Mouse (Mus musculus): ENCODE measurements around the gene Olfr1302.

Olfr1302 gene

GRCm38 (mm10) chr2:111777129-111777528, at the start of gene Olfr1302:
Olfr1302 (plus strand) TSS chr2:111777429.
- in situ Hi-C loops (cut with MboI, MseI) = no loop called here

GRCm38 (mm10) chr2:111750706-111751105, 26.5 kb upstream of the Olfr1302 start, which contains the start of gene Olfr1301:
Olfr1301 (plus strand) TSS chr2:111751006.
- in situ Hi-C loops (cut with MboI, MseI) = no loop called here

- in situ Hi-C loops (cut with MboI, MseI) = no loop called here
Observed at GRCm38 (mm10) chr2:111812936-111813335, 35.7 kb downstream of the Olfr1302 start.

GRCm38 (mm10) chr2:111820240-111820639, 43.0 kb downstream of the Olfr1302 start, which contains the start of gene Olfr1303:
Olfr1303 (minus strand) TSS chr2:111820340.
- in situ Hi-C loops (cut with MboI, MseI) = loop anchor here (10.0 kb wide), 1 partner anchor 1575 kb away; no protein-coding TSS in a partner anchor
